Mouse (Mus musculus) kidney, postnatal 36 days (tissue): ENCODE results near the gene Zim1.

Experiments
- DNase-seq, 2 experiments: peaks; one replicate each; pipeline ENCODE4 v3.0.0; 2021 to 2022; ENCODE audit warnings: mixed read lengths in 2 of 2

Gene Zim1

DNA sequence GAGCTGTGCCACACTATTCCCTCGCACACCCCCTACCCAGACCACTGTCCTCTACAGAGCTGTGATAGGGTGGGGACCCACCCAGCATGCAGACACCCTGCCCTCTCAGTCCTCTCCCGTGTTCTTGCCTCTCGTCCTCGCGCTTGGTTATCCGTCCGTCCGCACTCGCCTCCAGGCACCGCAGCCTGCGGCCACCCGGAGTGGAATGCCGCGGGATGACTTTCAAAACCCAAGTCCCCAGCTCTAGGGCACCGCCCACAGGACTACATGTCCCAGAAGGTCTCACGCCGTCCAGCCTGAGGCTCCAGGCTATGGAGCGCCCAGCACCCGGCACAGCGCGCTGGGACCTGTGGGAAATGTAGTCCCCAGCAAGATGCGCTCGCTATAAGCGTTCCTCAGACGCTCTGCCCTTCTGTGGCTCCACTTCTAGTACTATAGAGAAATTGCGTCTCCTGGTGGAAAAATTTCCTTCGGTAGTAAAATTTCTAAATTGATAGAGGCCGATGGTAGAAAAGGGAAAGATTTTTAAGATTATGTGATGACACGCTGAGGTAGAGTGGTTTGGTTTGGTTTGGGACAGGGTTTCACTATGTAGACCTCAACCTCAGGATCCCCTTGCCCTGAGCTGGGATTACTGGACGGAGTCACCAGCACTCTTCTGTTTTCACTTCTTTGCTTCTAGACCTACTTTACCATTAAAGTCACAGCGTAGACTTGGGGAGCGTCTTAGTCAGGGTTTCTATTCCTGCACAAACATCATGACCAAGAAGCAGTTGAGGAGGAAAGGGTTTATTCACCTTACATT, at the start of gene Zim1:
Zim1 (minus strand) TSS at position 210 of the 805 bp plus-strand sequence.
- DNase-seq = peak; percentile 82 to 88

GRCm38 (mm10) chr7:6744281-6744904, 48.1 kb upstream of the Zim1 start:
- no peak for DNase-seq

DNA sequence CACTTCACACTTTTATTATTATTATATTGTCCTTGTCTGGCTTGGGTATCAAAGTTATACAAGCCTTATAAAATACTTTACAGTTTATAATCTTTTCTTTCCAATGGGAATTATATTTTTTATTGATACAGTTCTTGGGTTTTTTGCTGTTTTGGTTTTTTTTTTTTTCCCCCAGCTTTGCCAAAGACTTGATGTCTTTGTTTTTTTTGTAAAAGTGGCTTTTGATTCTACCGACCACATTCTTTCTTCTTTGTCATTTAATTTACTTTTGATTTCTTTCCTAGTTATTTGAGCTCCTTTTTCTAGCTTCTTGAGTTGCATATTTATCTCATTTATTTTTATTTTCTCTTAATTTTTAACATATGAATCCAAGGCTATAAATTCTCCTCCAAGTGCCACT, 39.8 kb upstream of the Zim1 start:
- no peak for DNase-seq

DNA sequence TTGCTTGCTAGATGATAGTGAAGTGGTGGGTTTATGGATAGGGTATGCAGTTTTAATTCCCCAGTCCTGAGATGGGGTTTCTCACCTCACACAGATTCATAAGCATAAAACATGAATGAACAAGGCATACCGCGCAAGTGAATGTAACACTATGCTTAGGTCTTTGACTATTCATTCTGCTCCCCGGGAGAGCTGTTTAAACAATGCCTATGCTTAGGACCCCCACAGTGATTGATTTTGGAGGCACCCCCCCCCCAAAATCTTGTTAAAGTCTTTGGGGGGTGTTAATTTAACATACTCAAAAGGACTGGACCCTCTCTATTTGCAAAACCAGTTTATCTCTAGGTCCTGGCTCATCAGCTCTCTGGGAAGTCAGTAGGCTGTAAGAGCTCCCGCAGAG, 35.7 kb upstream of the Zim1 start:
- DNase-seq = no peak

GRCm38 (mm10) chr7:6731373-6731772, 35.1 kb upstream of the Zim1 start:
- DNase-seq = no peak

GRCm38 (mm10) chr7:6730801-6731200, 34.6 kb upstream of the Zim1 start:
- DNase-seq = no peak

GRCm38 (mm10) chr7:6730241-6730640, 34.0 kb upstream of the Zim1 start, which contains the start of the genes Peg3 and Usp29:
Peg3 (minus strand) TSS chr7:6730431.
Usp29 (plus strand) TSS chr7:6730578.
- peak; percentile 69 to 73 for DNase-seq

GRCm38 (mm10) chr7:6729061-6729817, 33.0 kb upstream of the Zim1 start:
- DNase-seq = peak; percentile 98

- peak; percentile 91 to 93 for DNase-seq
Measured at GRCm38 (mm10) chr7:6728263-6728931, 32.1 kb upstream of the Zim1 start.

GRCm38 (mm10) chr7:6727351-6728121, 31.3 kb upstream of the Zim1 start:
- peak; percentile 84 to 87 for DNase-seq

DNA sequence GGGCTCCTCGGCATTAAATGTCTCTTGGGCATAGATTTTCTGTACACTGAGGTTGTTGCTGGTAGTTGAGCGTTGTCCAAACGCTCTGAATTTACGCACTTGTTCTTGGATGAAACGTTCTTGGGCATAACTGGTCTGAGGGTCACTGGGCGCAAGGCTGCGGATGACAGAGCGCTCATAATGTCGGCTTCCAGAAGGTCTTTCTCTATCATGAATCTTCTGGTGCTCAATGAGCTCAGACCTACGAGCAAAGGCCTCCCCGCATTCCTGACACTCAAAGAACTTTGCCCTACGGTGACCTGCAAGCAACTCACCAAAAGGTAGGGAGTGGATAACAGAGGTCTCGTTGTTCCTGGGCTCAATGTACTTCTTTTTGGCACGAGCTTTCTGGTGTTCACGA, 13.1 kb upstream of the Zim1 start:
- no peak for DNase-seq

- no peak for DNase-seq
Measured at GRCm38 (mm10) chr7:6708451-6709180, 12.4 kb upstream of the Zim1 start.

DNA sequence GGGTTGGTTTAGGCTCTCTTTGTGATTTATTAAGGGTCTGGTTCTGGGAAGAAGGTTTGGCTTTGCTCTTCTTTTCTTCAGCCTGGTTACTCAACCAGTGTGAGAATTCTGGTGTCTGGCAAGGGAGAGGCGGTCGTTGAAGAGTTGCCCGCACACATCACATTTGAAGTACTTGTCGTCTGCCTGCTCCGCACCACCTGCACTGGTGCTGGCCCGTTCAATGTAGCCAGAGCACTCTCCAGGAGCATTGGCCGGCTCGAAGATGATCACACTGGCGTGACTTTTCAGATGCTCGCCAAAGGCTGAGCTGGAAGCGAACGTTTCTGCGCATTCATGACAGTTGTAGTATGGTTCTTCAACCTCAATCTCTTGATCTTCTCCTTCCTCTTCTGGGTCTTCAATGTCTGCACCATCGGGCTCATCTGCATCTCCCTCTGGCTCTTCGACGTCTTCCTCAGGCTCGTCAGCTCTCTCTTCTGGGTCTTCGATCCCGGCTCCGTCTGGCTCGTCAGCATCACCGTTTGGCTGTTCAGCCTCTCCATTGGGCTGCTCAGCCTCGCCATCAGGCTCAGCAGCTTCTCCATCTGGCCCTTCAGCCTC, 11.3 kb upstream of the Zim1 start:
- DNase-seq = no peak

DNA sequence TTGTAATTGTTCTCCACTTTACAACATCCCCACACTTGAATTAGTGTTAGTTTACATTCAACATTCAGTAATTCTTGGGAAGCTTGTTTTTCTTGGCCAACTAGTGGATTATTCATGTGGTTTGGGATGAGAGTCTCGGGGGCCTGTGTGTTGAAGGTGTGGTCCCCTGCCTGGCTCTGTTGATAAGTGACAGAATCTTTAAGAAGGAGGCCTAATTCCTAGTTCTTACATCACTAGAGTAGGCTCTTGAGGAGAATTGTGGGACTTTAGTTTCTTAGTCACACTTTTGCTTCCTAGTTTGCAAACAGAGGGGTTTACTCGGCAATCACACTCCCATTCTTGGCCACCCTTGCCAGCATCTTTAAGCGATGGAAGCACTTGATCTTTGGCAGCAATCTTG, 3.0 kb upstream of the Zim1 start:
- no peak for DNase-seq

GRCm38 (mm10) chr7:6685511-6685910, 10.7 kb downstream of the Zim1 start:
- no peak for DNase-seq

- DNase-seq = no peak
Measured at GRCm38 (mm10) chr7:6666726-6667125, 29.5 kb downstream of the Zim1 start.

DNA sequence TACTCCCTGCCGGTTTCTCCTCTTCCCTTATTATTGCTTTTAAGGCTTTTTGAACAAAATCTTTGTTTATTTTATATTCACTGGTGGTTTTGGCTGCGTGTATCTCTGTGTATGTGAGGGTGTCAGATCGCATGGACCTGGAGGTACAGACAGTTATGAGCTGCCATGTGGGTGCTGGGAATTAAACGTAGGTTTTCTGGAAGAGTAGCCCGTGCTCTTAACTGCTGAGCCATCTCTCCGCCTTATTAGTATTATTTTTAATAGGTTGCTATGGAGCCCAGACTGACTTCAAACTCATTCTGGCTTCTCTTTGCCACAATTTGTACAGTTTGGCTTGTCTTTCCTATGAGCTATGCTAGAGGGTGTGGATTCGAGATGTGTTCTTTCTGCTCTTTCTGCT, 32.8 kb downstream of the Zim1 start:
- DNase-seq = no peak

GRCm38 (mm10) chr7:6659605-6660004, 36.6 kb downstream of the Zim1 start:
- peak; percentile 32 to 46 for DNase-seq

DNA sequence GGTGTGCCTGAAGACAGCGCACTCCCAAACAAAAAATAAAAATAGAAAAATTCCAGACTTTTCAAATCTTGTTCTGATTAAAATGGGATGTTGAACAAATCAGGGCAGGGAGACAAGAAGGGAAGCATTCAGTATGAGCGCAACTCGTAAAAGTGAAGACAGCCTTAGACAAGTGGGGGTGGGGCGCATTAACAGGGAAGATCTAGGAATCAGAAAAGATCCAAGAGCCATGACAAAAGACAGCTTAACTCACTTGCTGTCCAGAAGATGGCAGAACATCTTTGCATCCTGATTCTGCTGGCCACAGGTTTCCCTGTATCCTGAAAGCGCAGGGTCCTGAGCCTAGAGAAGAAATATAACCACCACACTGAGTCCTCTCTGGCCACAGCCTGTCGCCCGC, 37.6 kb downstream of the Zim1 start:
- no peak for DNase-seq

- no peak for DNase-seq
Measured at GRCm38 (mm10) chr7:6652151-6652550, 44.1 kb downstream of the Zim1 start.

- no peak for DNase-seq
Measured at GRCm38 (mm10) chr7:6651221-6651620, 45.0 kb downstream of the Zim1 start.
